Mouse (Mus musculus) ES-Bruce4 (cell line): ENCODE results near the gene Ccdc107.

Experiments
- CTCF ChIP-seq: IDR thresholded peaks from one replicate; pipeline ENCODE4 v1.8.1; 2011; ENCODE audit warnings: low read depth, low read length
- EP300 ChIP-seq: IDR thresholded peaks from 2 replicates; pipeline ENCODE4 v1.6.1; 2011; ENCODE audit warnings: low read depth, low read length; ENCODE audit not compliant: insufficient read depth
- POLR2A ChIP-seq: IDR thresholded peaks from one replicate; pipeline ENCODE4 v1.8.1; 2011; ENCODE audit warnings: low read length; ENCODE audit not compliant: insufficient read depth

DNA sequence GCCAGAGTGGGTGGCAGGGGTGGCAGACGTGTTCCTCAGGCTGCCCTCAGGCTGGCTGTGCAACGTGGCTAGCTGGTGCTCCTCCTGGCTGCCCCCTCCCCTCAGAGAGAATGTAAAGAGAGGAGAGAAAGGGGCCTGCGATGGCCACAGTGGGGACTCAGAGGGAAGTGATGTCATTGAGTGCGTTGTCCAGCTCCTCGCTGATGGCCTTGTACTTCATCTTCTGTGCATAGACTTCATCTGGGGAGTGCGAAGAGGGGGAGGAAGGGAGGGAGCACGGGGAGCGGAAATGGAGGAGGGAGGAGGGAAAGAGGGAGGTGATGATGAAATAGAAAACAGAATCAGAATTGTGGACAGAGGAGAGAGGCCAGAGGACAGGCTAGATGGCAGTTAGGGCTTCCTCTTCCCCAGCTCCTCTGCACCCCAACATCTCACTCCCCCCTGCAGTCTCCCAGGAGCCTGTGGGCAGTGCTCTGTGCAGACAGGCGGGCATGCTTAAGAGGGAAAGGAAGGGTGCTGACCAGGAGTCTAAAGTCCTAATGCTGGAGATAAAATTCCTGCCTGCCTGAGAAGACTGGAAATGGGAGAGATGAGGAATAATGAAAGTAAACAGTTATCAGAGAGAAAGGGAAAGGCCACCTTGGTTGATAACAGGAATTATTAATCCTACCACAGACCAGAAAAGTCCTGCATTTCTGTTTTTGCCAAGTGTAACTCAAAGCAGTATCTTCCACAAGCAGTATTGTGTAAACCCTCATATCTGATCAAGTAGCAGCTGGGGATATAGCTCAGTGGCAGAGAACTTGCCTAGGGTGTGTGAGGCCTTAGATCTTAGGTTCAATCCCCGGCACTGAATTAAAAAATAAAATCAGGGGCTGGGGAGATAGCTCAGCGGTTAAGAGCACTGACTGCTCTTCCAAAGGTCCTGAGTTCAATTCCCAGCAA, 23.3 kb downstream of the Ccdc107 start:
- TF ChIP-seq POLR2A (no peak), EP300 (no peak), CTCF (no peak)
